Mouse (Mus musculus) spleen, adult 10 weeks (tissue): ENCODE data around the gene Slc30a5. TPM values are rescaled to one million over a fixed set of nuclear protein-coding genes. Genes with fewer than 3 reads are reported as not detected.

Source experiments
- polyA plus RNA-seq: library from polyadenylated mRNA; stranded (reverse); fragments of 350-450 nt; fragmentation: Illumina TruSeq; extraction: RNeasy Lipid Tissue Mini Kit (QIAGEN cat#74804); gene quantifications from one replicate; pipeline ENCODE4 v1.2.3, GENCODE M21; 2015; ENCODE audit warnings: low replicate concordance; ENCODE audit not compliant: insufficient read depth

The Slc30a5 gene
- 96.8 TPM for polyA plus RNA-seq

GRCm38 (mm10) chr13:100832741-100833639 lies at the start of gene Slc30a5:
Gene Slc30a5 (minus strand): TSS chr13:100833427.

GRCm38 (mm10) chr13:100786414-100786867 lies 46.8 kb downstream of the Slc30a5 start, which contains the start of gene Ccnb1:
Gene Ccnb1 (minus strand): TSS chr13:100786570.

GRCm38 (mm10) chr13:100775252-100776055 lies 57.8 kb downstream of the Slc30a5 start, which contains the start of gene Cenph:
Gene Cenph (minus strand): TSS chr13:100775899.

Other genes starting within 250 kb of the Slc30a5 start
- gene Marveld2, start 216.5 kb downstream of the Slc30a5 start, polyA plus RNA-seq = 7.9 TPM
- gene Ak6, start 182.4 kb downstream of the Slc30a5 start, polyA plus RNA-seq = 157 TPM
- 34.2 TPM for gene Rad17, start 182.4 kb downstream of the Slc30a5 start, polyA plus RNA-seq
- gene Taf9, start 181.8 kb downstream of the Slc30a5 start, polyA plus RNA-seq = 9.8 TPM
- 22.3 TPM for gene Ccdc125, start 163.7 kb downstream of the Slc30a5 start, polyA plus RNA-seq
- gene Cdk7, start 102.5 kb downstream of the Slc30a5 start, polyA plus RNA-seq = 43.5 TPM
- gene Mrps36, start 88.8 kb downstream of the Slc30a5 start, polyA plus RNA-seq = 59.7 TPM
- gene Cenph, start 57.5 kb downstream of the Slc30a5 start, polyA plus RNA-seq = 8.2 TPM
- gene Ccnb1, start 46.9 kb downstream of the Slc30a5 start, polyA plus RNA-seq = 24.0 TPM